Mouse (Mus musculus) lung, postnatal 0 days (tissue): ENCODE measurements around the gene Nisch.
A peak's percentile ranks its signal among the peaks of the same experiment; 100 is the strongest.

Source experiments
- CTCF ChIP-seq: IDR thresholded peaks from 2 replicates; pipeline ENCODE4 v1.5.1; 2016; ENCODE audit warnings: antibody characterized with exemption, mild to moderate bottlenecking
- EP300 ChIP-seq: IDR thresholded peaks from 2 replicates; pipeline ENCODE4 v1.6.1; 2016; ENCODE audit warnings: antibody characterized with exemption, mild to moderate bottlenecking, control low read depth

DNA sequence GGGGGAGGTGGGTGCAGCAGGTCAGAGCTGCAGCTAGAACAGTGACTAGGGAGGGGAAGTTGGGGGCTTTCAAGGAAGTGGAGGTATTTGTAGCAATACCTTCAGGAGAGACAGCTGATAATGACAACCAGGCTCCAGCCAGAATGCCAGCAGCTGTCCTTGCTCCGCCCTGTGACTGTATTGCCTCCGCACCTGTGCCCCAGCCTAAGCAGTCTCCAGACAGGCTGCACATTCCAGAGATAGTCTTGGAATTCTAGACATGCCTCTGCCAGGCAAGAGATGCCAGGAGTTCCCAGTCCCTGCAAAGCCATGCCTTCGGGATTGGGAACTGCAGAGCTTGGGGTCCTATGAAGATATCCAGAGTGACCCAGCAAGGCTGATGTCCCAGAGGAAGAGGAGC is 4.2 kb downstream of the Nisch start:
- TF ChIP-seq CTCF (no peak), EP300 (peak; percentile 68)
